Mouse (Mus musculus) small intestine, adult 2 months (tissue): ENCODE data around the gene Olfr987. TPM values are rescaled to one million over a fixed set of nuclear protein-coding genes. Genes with fewer than 3 reads are reported as not detected.
"Not testable (repeated sequence)": the region's sequence is repeated elsewhere in the genome, so short reads cannot be mapped to it uniquely, and the experiment has no call there.

Source experiments
- H3K27ac ChIP-seq: fragments of 200-500 bp; 2 replicates; pipeline ENCODE4 v1.5.1; 2012; ENCODE audit warnings: low read depth, low read length, control low read depth, inconsistent platforms; ENCODE audit not compliant: insufficient read depth
- H3K27me3 ChIP-seq: fragments of 200-500 bp; 2 replicates; pipeline ENCODE4 v1.6.1; 2012; ENCODE audit warnings: mild to moderate bottlenecking, moderate library complexity, low read length, inconsistent platforms; ENCODE audit not compliant: control insufficient read depth, insufficient read depth
- H3K36me3 ChIP-seq: fragments of 200-500 bp; 2 replicates; pipeline ENCODE4 v1.6.1; 2012; ENCODE audit warnings: mild to moderate bottlenecking, low read length, control low read depth, inconsistent platforms; ENCODE audit not compliant: control insufficient read depth, insufficient read depth
- H3K4me1 ChIP-seq: fragments of 200-500 bp; 2 replicates; pipeline ENCODE4 v1.6.1; 2012; ENCODE audit warnings: low read length, inconsistent platforms, mixed read lengths; ENCODE audit not compliant: control insufficient read depth, insufficient read depth, insufficient read length
- H3K4me3 ChIP-seq: fragments of 200-500 bp; 2 replicates; pipeline ENCODE4 v1.5.1; 2012; ENCODE audit warnings: low read depth, mild to moderate bottlenecking, control low read depth, inconsistent platforms, low read length, moderate library complexity
- CTCF ChIP-seq: fragments of 200-500 bp; IDR thresholded peaks from 2 replicates; pipeline ENCODE4 v1.5.1; 2012; ENCODE audit warnings: low read depth, mild to moderate bottlenecking, control low read depth, inconsistent platforms, low read length, moderate library complexity, mixed read lengths; ENCODE audit not compliant: insufficient replicate concordance, insufficient read length; ENCODE audit errors: extremely low read depth
- POLR2A ChIP-seq: fragments of 200-500 bp; IDR thresholded peaks from 2 replicates; pipeline ENCODE4 v1.6.1; 2012; ENCODE audit warnings: low read depth, mild to moderate bottlenecking, control low read depth, inconsistent platforms, low read length, moderate library complexity
- WGBS: fragments of 180-500 bp; shearing (Covaris S2); methylation state at CpG from one replicate; pipeline ENCODE4 v1.1.7; 2018; 5-methylcytosine and 5-hydroxymethylcytosine counted together
- polyA plus RNA-seq: library from polyadenylated mRNA; depleted of rRNA; stranded (reverse); fragments of >200 nt; gene quantifications from 2 replicates; pipeline ENCODE4 v1.2.3, GENCODE M21; 2012; rRNA removed

Olfr987 gene
- polyA plus RNA-seq, result not detected in 2 replicates

- H3K36me3 ChIP-seq, H3K27me3 ChIP-seq, H3K4me3 ChIP-seq, H3K27ac ChIP-seq, H3K4me1 ChIP-seq: not testable (repeated sequence)
Measured at GRCm38 (mm10) chr2:85339215-85339614, at the start of gene Olfr987. TSS of gene Olfr987 (minus strand) at chr2:85339315.

GRCm38 (mm10) chr2:85363127-85363526, 24.0 kb upstream of the Olfr987 start, which contains the start of gene Olfr988:
TSS of gene Olfr988 (minus strand) at chr2:85363227.
- H3K27ac ChIP-seq, H3K4me1 ChIP-seq, H3K4me3 ChIP-seq, H3K36me3 ChIP-seq, H3K27me3 ChIP-seq: not testable (repeated sequence)

- Histone ChIP-seq H3K36me3 (no peaks in the 10 kb centered on the region), H3K27me3 (no peaks in the 10 kb centered on the region), H3K4me3 (no peak overlapping the region), H3K27ac (no peak overlapping the region), H3K4me1 (no peaks in the 10 kb centered on the region)
- TF ChIP-seq CTCF (no peak), POLR2A (no peak)
- 59% methylated on average over 7 of the region's 7 CpGs for WGBS
Measured at GRCm38 (mm10) chr2:85339972-85340371, 857 bp upstream of the Olfr987 start.

GRCm38 (mm10) chr2:85319106-85319505, 20.0 kb downstream of the Olfr987 start:
- 80% methylated on average over 1 of the region's 1 CpGs for WGBS
- H3K36me3 ChIP-seq, result no peaks in the 10 kb centered on the region
- no peaks in the 10 kb centered on the region for H3K4me1 ChIP-seq
- H3K27ac ChIP-seq, result no peak overlapping the region
- H3K4me3 ChIP-seq, result no peak overlapping the region
- TF ChIP-seq POLR2A, result no peak
- TF ChIP-seq CTCF, result no peak
- H3K27me3 ChIP-seq, result no peaks in the 10 kb centered on the region

- H3K4me1 ChIP-seq, result no peaks in the 10 kb centered on the region
- 50% methylated on average over 1 of the region's 1 CpGs for WGBS
- H3K27ac ChIP-seq, result no peak overlapping the region
- TF ChIP-seq POLR2A (no peak), CTCF (no peak)
- H3K4me3 ChIP-seq, result no peak overlapping the region
- no peaks in the 10 kb centered on the region for H3K36me3 ChIP-seq
- no peaks in the 10 kb centered on the region for H3K27me3 ChIP-seq
Measured at GRCm38 (mm10) chr2:85285406-85285805, 53.7 kb downstream of the Olfr987 start.

GRCm38 (mm10) chr2:85284626-85285025, 54.5 kb downstream of the Olfr987 start:
- no peak for TF ChIP-seq POLR2A
- TF ChIP-seq CTCF, result no peak
- Histone ChIP-seq H3K4me3 (no peak overlapping the region), H3K36me3 (no peaks in the 10 kb centered on the region), H3K27ac (no peak overlapping the region), H3K4me1 (no peaks in the 10 kb centered on the region), H3K27me3 (no peaks in the 10 kb centered on the region)
- 33% methylated on average over 6 of the region's 6 CpGs for WGBS

GRCm38 (mm10) chr2:85283631-85284466, 55.3 kb downstream of the Olfr987 start:
- 70% methylated on average over 8 of the region's 8 CpGs for WGBS
- Histone ChIP-seq H3K4me3 (no peak overlapping the region), H3K27ac (no peak overlapping the region), H3K27me3 (no peaks in the 10 kb centered on the region), H3K36me3 (no peaks in the 10 kb centered on the region), H3K4me1 (no peaks in the 10 kb centered on the region)
- no peak for TF ChIP-seq POLR2A
- TF ChIP-seq CTCF, result no peak

- no peaks in the 10 kb centered on the region for H3K27me3 ChIP-seq
- 49% methylated on average over 4 of the region's 4 CpGs for WGBS
- H3K4me3 ChIP-seq, result no peak overlapping the region
- TF ChIP-seq POLR2A, result no peak
- TF ChIP-seq CTCF, result no peak
- no peaks in the 10 kb centered on the region for H3K36me3 ChIP-seq
- no peak overlapping the region for H3K27ac ChIP-seq
- no peaks in the 10 kb centered on the region for H3K4me1 ChIP-seq
Measured at GRCm38 (mm10) chr2:85281023-85281422, 58.1 kb downstream of the Olfr987 start.

Other genes with a start within 250 kb of the Olfr987 start
- 2.7 and 4.7 TPM in 2 replicates for gene Aplnr, start 203.1 kb downstream of the Olfr987 start, polyA plus RNA-seq
- gene Lrrc55, start 142.1 kb downstream of the Olfr987 start, polyA plus RNA-seq, result 0.84 and 1.5 TPM in 2 replicates
- gene Olfr988, start 23.9 kb upstream of the Olfr987 start, polyA plus RNA-seq, result not detected in 2 replicates
- not detected in 2 replicates for gene Olfr992, start 70.2 kb upstream of the Olfr987 start, polyA plus RNA-seq
- gene Olfr993, start 75.6 kb upstream of the Olfr987 start, polyA plus RNA-seq, result not detected in 2 replicates
- not detected in 2 replicates for gene Olfr994, start 97.1 kb upstream of the Olfr987 start, polyA plus RNA-seq
- gene Olfr995, start 104.3 kb upstream of the Olfr987 start, polyA plus RNA-seq, result not detected in 2 replicates
- gene 4833423E24Rik, start 179.7 kb upstream of the Olfr987 start, polyA plus RNA-seq, result not detected in 2 replicates
- not detected in 2 replicates for gene Olfr996, start 239.9 kb upstream of the Olfr987 start, polyA plus RNA-seq
- not detected in 2 replicates for gene Olfr998, start 249.6 kb upstream of the Olfr987 start, polyA plus RNA-seq